Mouse (Mus musculus): ENCODE measurements at regions not wholly inside any gene's neighbourhood (a gene's known extent, or its start where the extent isn't known, plus 50 kb on each side); places are given as distances from the start of the nearest gene placed in this dataset.

DNA sequence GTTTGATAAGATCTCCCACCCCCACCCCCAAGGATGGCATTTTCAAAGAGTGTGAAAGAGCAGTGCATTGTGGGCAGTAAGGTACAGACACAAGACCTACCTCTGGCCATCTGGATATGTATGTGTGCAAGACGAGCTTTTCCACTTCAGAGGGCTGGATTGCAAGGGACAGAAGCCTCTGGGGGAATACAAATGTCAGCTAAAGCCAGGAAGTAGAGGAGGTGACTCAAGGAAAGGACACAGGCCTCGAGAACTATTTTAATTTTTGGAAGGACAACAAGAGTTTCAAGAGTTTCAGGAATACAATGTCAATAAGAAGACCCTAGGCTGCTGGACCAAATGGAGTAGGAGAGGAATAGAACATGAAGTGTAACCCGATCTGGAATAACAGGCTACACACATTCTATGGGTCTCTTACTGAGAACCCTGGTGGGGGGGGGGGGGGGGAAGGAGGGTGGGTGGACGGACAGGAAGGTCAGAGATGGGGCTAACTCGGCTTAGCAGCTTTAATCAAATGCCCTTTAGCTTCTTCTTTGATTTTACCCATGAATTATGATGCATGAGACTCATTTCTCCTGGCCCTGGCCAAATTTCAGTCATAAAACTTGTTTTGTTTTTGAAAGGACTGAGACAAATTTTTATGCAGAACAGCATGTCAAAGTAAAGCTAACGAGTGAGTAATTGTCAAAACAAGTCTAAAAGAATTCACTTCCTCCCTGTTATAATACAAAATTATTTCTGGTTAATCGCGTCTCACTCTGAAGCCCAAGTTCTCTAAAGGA lies 91.4 kb upstream of the Cpsf6 start:
- Histone ChIP-seq H3K9ac (replicated peaks; ENCODE audit: low read depth, low read length) (no peak overlapping the region), H3K9me3 (ENCODE audit: control insufficient read depth, low read length) (no peaks in the 10 kb centered on the region), H3K36me3 (ENCODE audit: control insufficient read depth, insufficient read depth, low read length) (no peaks in the 10 kb centered on the region), H3K27ac (ENCODE audit: low read depth, low read length) (no peak overlapping the region), H3K27me3 (ENCODE audit: control insufficient read depth, insufficient read depth, low read length) (no peaks in the 10 kb centered on the region), H3K4me2 (ENCODE audit: low read depth, low read length) (no peak overlapping the region), H3K4me1 (ENCODE audit: control insufficient read depth, insufficient read depth, low read length) (no peaks in the 10 kb centered on the region), H3K4me3 (ENCODE audit: low read depth, low read length) (no peak overlapping the region)
- ATAC-seq (ENCODE audit: low read depth): no peak
- 64% methylated on average over 8 of the region's 8 CpGs for WGBS

DNA sequence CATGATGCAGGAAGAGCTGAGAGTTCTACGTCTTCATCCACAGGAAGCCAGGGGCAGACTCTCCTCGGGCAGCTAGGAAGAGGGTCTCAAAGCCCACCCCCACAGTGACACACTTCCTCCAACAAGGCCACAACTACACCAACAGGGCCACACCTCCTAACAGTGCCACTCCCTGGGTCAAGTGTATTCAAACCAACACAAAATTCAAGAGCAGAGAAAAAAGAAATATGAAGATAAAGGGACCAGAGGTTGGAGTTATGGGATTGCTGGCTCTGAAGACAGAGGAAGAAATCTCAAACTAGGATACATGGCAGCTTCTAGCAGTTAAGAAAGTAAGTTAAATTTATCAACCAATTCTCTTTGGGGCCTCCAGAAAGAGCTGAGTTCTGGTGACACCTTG lies 90.7 kb upstream of the Cpsf6 start:
- no peak for ATAC-seq (ENCODE audit: low read depth)
- WGBS: 91% methylated on average over 2 of the region's 2 CpGs
- Histone ChIP-seq H3K36me3 (ENCODE audit: control insufficient read depth, insufficient read depth, low read length) (no peaks in the 10 kb centered on the region), H3K27ac (ENCODE audit: low read depth, low read length) (no peak overlapping the region), H3K9me3 (ENCODE audit: control insufficient read depth, low read length) (no peaks in the 10 kb centered on the region), H3K4me3 (ENCODE audit: low read depth, low read length) (no peak overlapping the region), H3K4me1 (ENCODE audit: control insufficient read depth, insufficient read depth, low read length) (no peaks in the 10 kb centered on the region), H3K4me2 (ENCODE audit: low read depth, low read length) (no peak overlapping the region), H3K27me3 (ENCODE audit: control insufficient read depth, insufficient read depth, low read length) (no peaks in the 10 kb centered on the region), H3K9ac (replicated peaks; ENCODE audit: low read depth, low read length) (no peak overlapping the region)

DNA sequence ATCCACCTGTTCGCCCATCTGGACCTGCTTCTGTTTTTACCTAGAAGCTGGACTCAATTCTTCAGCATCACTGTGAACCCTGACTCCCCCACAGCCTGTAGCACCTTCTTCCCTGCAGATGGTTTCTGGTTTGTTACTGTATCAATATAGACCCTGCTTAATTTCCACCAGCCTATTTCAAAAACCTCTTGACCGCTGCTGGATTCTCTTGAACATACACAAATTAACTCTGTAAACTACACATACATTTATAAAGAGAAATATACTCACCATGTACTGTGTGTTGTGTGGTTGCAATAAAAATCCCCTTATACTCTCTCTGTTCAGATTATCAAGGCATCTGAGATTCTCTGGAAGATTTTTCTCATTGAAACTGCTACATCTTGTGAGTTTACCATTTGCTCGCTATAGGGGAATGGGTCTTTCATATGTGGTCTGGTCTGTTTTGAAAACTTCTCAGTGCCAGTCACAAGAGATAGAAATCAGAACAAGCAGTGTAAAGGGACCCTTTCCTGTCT lies 89.8 kb upstream of the Cpsf6 start:
- H3K4me1 ChIP-seq (ENCODE audit: control insufficient read depth, insufficient read depth, low read length): no peaks in the 10 kb centered on the region
- no peaks in the 10 kb centered on the region for H3K36me3 ChIP-seq (ENCODE audit: control insufficient read depth, insufficient read depth, low read length)
- no peaks in the 10 kb centered on the region for H3K9me3 ChIP-seq (ENCODE audit: control insufficient read depth, low read length)
- H3K4me3 ChIP-seq (ENCODE audit: low read depth, low read length): no peak overlapping the region
- WGBS: 97% methylated on average over 3 of the region's 3 CpGs
- H3K4me2 ChIP-seq (ENCODE audit: low read depth, low read length): no peak overlapping the region
- no peak overlapping the region for H3K27ac ChIP-seq (ENCODE audit: low read depth, low read length)
- no peak for ATAC-seq (ENCODE audit: low read depth)
- H3K9ac ChIP-seq (replicated peaks; ENCODE audit: low read depth, low read length): no peak overlapping the region
- no peaks in the 10 kb centered on the region for H3K27me3 ChIP-seq (ENCODE audit: control insufficient read depth, insufficient read depth, low read length)

GRCm38 (mm10) chr10:117468931-117469572 lies 89.2 kb upstream of the Cpsf6 start:
- H3K27me3 ChIP-seq (ENCODE audit: control insufficient read depth, insufficient read depth, low read length): no peaks in the 10 kb centered on the region
- WGBS: 94% methylated on average over 3 of the region's 3 CpGs
- no peak overlapping the region for H3K4me2 ChIP-seq (ENCODE audit: low read depth, low read length)
- no peak overlapping the region for H3K9ac ChIP-seq (replicated peaks; ENCODE audit: low read depth, low read length)
- H3K4me3 ChIP-seq (ENCODE audit: low read depth, low read length): no peak overlapping the region
- no peak overlapping the region for H3K27ac ChIP-seq (ENCODE audit: low read depth, low read length)
- H3K9me3 ChIP-seq (ENCODE audit: control insufficient read depth, low read length): no peaks in the 10 kb centered on the region
- no peaks in the 10 kb centered on the region for H3K4me1 ChIP-seq (ENCODE audit: control insufficient read depth, insufficient read depth, low read length)
- ATAC-seq (ENCODE audit: low read depth): no peak
- no peaks in the 10 kb centered on the region for H3K36me3 ChIP-seq (ENCODE audit: control insufficient read depth, insufficient read depth, low read length)

- no peaks in the 10 kb centered on the region for H3K36me3 ChIP-seq (ENCODE audit: control insufficient read depth, insufficient read depth, low read length)
- no peak overlapping the region for H3K4me2 ChIP-seq (ENCODE audit: low read depth, low read length)
- no peak overlapping the region for H3K27ac ChIP-seq (ENCODE audit: low read depth, low read length)
- no peaks in the 10 kb centered on the region for H3K9me3 ChIP-seq (ENCODE audit: control insufficient read depth, low read length)
- no peak for ATAC-seq (ENCODE audit: low read depth)
- H3K4me1 ChIP-seq (ENCODE audit: control insufficient read depth, insufficient read depth, low read length): no peaks in the 10 kb centered on the region
- 87% methylated on average over 4 of the region's 4 CpGs for WGBS
- H3K27me3 ChIP-seq (ENCODE audit: control insufficient read depth, insufficient read depth, low read length): no peaks in the 10 kb centered on the region
- H3K4me3 ChIP-seq (ENCODE audit: low read depth, low read length): no peak overlapping the region
- H3K9ac ChIP-seq (replicated peaks; ENCODE audit: low read depth, low read length): no peak overlapping the region
Measured at GRCm38 (mm10) chr10:117468381-117468780, 88.6 kb upstream of the Cpsf6 start.

DNA sequence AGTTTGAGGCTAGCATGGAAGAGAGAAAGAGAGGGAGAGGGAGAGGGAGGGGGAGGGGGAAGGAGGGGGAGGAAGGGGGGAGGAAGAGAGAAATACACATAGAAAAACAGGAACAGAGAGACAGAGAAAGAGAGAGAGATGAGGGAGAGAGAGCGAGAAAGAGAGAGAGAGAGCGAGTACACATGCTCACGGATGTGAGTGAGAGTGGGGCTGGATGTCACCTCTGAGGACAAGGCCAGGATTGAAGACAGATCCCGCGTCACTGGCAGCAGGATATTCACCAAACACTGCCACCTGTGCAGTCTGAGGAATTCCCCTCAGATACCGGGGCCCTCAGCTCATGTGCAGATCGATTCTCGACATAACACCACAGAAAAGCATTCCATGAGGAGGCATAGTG lies 87.3 kb upstream of the Cpsf6 start:
- H3K9ac ChIP-seq (replicated peaks; ENCODE audit: low read depth, low read length): no peak overlapping the region
- no peak for ATAC-seq (ENCODE audit: low read depth)
- H3K27me3 ChIP-seq (ENCODE audit: control insufficient read depth, insufficient read depth, low read length): no peaks in the 10 kb centered on the region
- H3K4me2 ChIP-seq (ENCODE audit: low read depth, low read length): no peak overlapping the region
- WGBS: 92% methylated on average over 8 of the region's 8 CpGs
- no peak overlapping the region for H3K4me3 ChIP-seq (ENCODE audit: low read depth, low read length)
- H3K4me1 ChIP-seq (ENCODE audit: control insufficient read depth, insufficient read depth, low read length): no peaks in the 10 kb centered on the region
- no peak overlapping the region for H3K27ac ChIP-seq (ENCODE audit: low read depth, low read length)
- no peaks in the 10 kb centered on the region for H3K36me3 ChIP-seq (ENCODE audit: control insufficient read depth, insufficient read depth, low read length)
- no peaks in the 10 kb centered on the region for H3K9me3 ChIP-seq (ENCODE audit: control insufficient read depth, low read length)

GRCm38 (mm10) chr10:117466391-117466790 lies 86.6 kb upstream of the Cpsf6 start:
- Histone ChIP-seq H3K4me3 (ENCODE audit: low read depth, low read length) (no peak overlapping the region), H3K4me1 (ENCODE audit: control insufficient read depth, insufficient read depth, low read length) (no peaks in the 10 kb centered on the region), H3K9me3 (ENCODE audit: control insufficient read depth, low read length) (no peaks in the 10 kb centered on the region), H3K36me3 (ENCODE audit: control insufficient read depth, insufficient read depth, low read length) (no peaks in the 10 kb centered on the region), H3K9ac (replicated peaks; ENCODE audit: low read depth, low read length) (no peak overlapping the region), H3K4me2 (ENCODE audit: low read depth, low read length) (no peak overlapping the region), H3K27ac (ENCODE audit: low read depth, low read length) (no peak overlapping the region), H3K27me3 (ENCODE audit: control insufficient read depth, insufficient read depth, low read length) (no peaks in the 10 kb centered on the region)
- ATAC-seq (ENCODE audit: low read depth): no peak
- 87% methylated on average over 3 of the region's 3 CpGs for WGBS

DNA sequence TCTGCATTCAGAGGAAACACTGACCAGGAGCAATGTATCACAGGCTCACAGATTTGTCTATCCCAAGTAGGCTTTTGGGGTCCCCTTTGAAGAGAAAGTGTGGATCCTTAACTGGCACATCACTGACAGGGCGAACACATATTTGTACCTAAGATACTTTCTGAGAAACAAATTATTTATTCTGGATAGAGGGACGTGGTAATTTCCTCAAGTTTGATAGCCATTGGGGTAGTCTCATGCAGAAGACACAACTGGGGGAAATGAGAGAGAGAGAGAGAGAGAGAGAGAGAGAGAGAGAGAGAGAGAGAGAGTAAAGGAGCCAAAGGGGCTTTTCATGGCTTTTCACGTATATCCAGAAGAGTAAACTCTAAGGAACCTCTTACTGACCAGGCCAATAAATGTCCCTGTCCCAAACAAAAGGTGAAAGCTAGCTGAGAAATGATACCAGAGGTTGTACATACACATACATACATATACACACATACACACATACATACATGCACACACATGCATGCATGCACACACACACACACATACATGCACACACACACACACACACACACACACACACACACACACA lies 85.9 kb upstream of the Cpsf6 start:
- no peak overlapping the region for H3K27ac ChIP-seq (ENCODE audit: low read depth, low read length)
- H3K9ac ChIP-seq (replicated peaks; ENCODE audit: low read depth, low read length): no peak overlapping the region
- no peaks in the 10 kb centered on the region for H3K27me3 ChIP-seq (ENCODE audit: control insufficient read depth, insufficient read depth, low read length)
- H3K4me3 ChIP-seq (ENCODE audit: low read depth, low read length): no peak overlapping the region
- no peaks in the 10 kb centered on the region for H3K36me3 ChIP-seq (ENCODE audit: control insufficient read depth, insufficient read depth, low read length)
- no peak for ATAC-seq (ENCODE audit: low read depth)
- H3K4me1 ChIP-seq (ENCODE audit: control insufficient read depth, insufficient read depth, low read length): no peaks in the 10 kb centered on the region
- WGBS: 83% methylated on average over 3 of the region's 3 CpGs
- H3K4me2 ChIP-seq (ENCODE audit: low read depth, low read length): no peak overlapping the region
- H3K9me3 ChIP-seq (ENCODE audit: control insufficient read depth, low read length): no peaks in the 10 kb centered on the region

GRCm38 (mm10) chr10:117465058-117465660 lies 85.3 kb upstream of the Cpsf6 start:
- no peaks in the 10 kb centered on the region for H3K4me1 ChIP-seq (ENCODE audit: control insufficient read depth, insufficient read depth, low read length)
- WGBS: 73% methylated on average over 12 of the region's 12 CpGs
- no peak overlapping the region for H3K4me2 ChIP-seq (ENCODE audit: low read depth, low read length)
- no peak overlapping the region for H3K4me3 ChIP-seq (ENCODE audit: low read depth, low read length)
- no peak for ATAC-seq (ENCODE audit: low read depth)
- no peaks in the 10 kb centered on the region for H3K36me3 ChIP-seq (ENCODE audit: control insufficient read depth, insufficient read depth, low read length)
- H3K9me3 ChIP-seq (ENCODE audit: control insufficient read depth, low read length): no peaks in the 10 kb centered on the region
- no peaks in the 10 kb centered on the region for H3K27me3 ChIP-seq (ENCODE audit: control insufficient read depth, insufficient read depth, low read length)
- H3K27ac ChIP-seq (ENCODE audit: low read depth, low read length): no peak overlapping the region
- H3K9ac ChIP-seq (replicated peaks; ENCODE audit: low read depth, low read length): no peak overlapping the region

Data from neural tube, embryonic 14.5 days (tissue).